Mouse (Mus musculus): ENCODE results near the gene Olfr97. TPM values are rescaled to one million over a fixed set of nuclear protein-coding genes. Genes with fewer than 3 reads are reported as not detected.

Gene Olfr97
- polyA plus RNA-seq, 1 experiment from 2014 or later = not detected

GRCm38 (mm10) chr17:37190711-37191110 lies 46.4 kb downstream of the Olfr97 start:
- DNase-seq (ENCODE audit: low spot score) = peak; percentile 24
- H3K4me2 ChIP-seq (replicated peaks; ENCODE audit: low read depth, low read length) = no peak overlapping the region
- no peak for ATAC-seq
- H3K27ac ChIP-seq (ENCODE audit: low read length) = no peak overlapping the region
- no peak overlapping the region for H3K4me3 ChIP-seq (ENCODE audit: low read depth, low read length)
- no peak for TF ChIP-seq CTCF (IDR thresholded peaks at IDR 0.05)
- no peak for TF ChIP-seq EP300 (IDR thresholded peaks at IDR 0.05)
- H3K27me3 ChIP-seq (replicated peaks; ENCODE audit: insufficient read depth, low read length) = no peaks in the 10 kb centered on the region; the same call in 1 of the 2 replicates
- no peaks in the 10 kb centered on the region for H3K36me3 ChIP-seq (ENCODE audit: insufficient read depth, low read length)
- 41% methylated on average over 2 of the region's 2 CpGs for WGBS
- no peak overlapping the region for H3K9ac ChIP-seq (replicated peaks; ENCODE audit: low read depth)
- no peaks in the 10 kb centered on the region for H3K9me3 ChIP-seq (ENCODE audit: low read length)
- H3K4me1 ChIP-seq (ENCODE audit: insufficient read depth, low read depth, low read length) = no peaks in the 10 kb centered on the region

GRCm38 (mm10) chr17:37185474-37185873 lies 51.7 kb downstream of the Olfr97 start:
- Histone ChIP-seq H3K9me3 (ENCODE audit: low read length) (no peaks in the 10 kb centered on the region), H3K4me1 (ENCODE audit: insufficient read depth, low read depth, low read length) (no peaks in the 10 kb centered on the region), H3K36me3 (ENCODE audit: insufficient read depth, low read length) (no peaks in the 10 kb centered on the region), H3K27ac (ENCODE audit: low read length) (no peak overlapping the region), H3K4me2 (replicated peaks; ENCODE audit: low read depth, low read length) (no peak overlapping the region), H3K4me3 (ENCODE audit: low read depth, low read length) (no peak overlapping the region), H3K9ac (replicated peaks; ENCODE audit: low read depth) (no peak overlapping the region), H3K27me3 (replicated peaks; ENCODE audit: insufficient read depth, low read length) (no peaks in the 10 kb centered on the region)
- TF ChIP-seq CTCF (IDR thresholded peaks at IDR 0.05) = no peak
- TF ChIP-seq EP300 (IDR thresholded peaks at IDR 0.05) = no peak
- DNase-seq (ENCODE audit: low spot score) (no peak), ATAC-seq (no peak)
- WGBS = 32% methylated on average over 6 of the region's 6 CpGs

Other genes starting within 250 kb of the Olfr97 start
- gene H2-M5, start 247.8 kb downstream of the Olfr97 start, polyA plus RNA-seq (2015; fragmentation: Nextera tagmentation; extraction: Ambion mirVana) = 0.13 and 0.21 TPM in 2 replicates
- 35.6 and 44.3 TPM in 2 replicates for gene Zfp57, start 236.2 kb downstream of the Olfr97 start, polyA plus RNA-seq (2015; fragmentation: Nextera tagmentation; extraction: Ambion mirVana)
- gene Mog, start 213.9 kb downstream of the Olfr97 start, polyA plus RNA-seq (2015; fragmentation: Nextera tagmentation; extraction: Ambion mirVana) = 0.07 TPM in 1 of 2 replicates, not detected in the other
- gene Gabbr1, start 191.4 kb downstream of the Olfr97 start, polyA plus RNA-seq (2015; fragmentation: Nextera tagmentation; extraction: Ambion mirVana) = 5.8 and 6.2 TPM in 2 replicates
- gene Olfr90, start 148.8 kb downstream of the Olfr97 start, polyA plus RNA-seq (2015; fragmentation: Nextera tagmentation; extraction: Ambion mirVana) = not detected in 2 replicates
- not detected in 2 replicates for gene Olfr91, start 139.1 kb downstream of the Olfr97 start, polyA plus RNA-seq (2015; fragmentation: Nextera tagmentation; extraction: Ambion mirVana)
- gene Olfr92, start 117.2 kb downstream of the Olfr97 start, polyA plus RNA-seq (2015; fragmentation: Nextera tagmentation; extraction: Ambion mirVana) = not detected in 2 replicates
- gene Olfr93, start 75.8 kb downstream of the Olfr97 start, polyA plus RNA-seq (2015; fragmentation: Nextera tagmentation; extraction: Ambion mirVana) = not detected in 2 replicates
- not detected in 2 replicates for gene Ubd, start 43.4 kb downstream of the Olfr97 start, polyA plus RNA-seq (2015; fragmentation: Nextera tagmentation; extraction: Ambion mirVana)
- gene Olfr94, start 36.3 kb downstream of the Olfr97 start, polyA plus RNA-seq (2015; fragmentation: Nextera tagmentation; extraction: Ambion mirVana) = not detected in 2 replicates
- gene Olfr95, start 24.2 kb downstream of the Olfr97 start, polyA plus RNA-seq (2015; fragmentation: Nextera tagmentation; extraction: Ambion mirVana) = not detected in 2 replicates
- not detected in 2 replicates for gene Olfr96, start 17.2 kb downstream of the Olfr97 start, polyA plus RNA-seq (2015; fragmentation: Nextera tagmentation; extraction: Ambion mirVana)
- not detected in 2 replicates for gene Olfr98, start 26.4 kb upstream of the Olfr97 start, polyA plus RNA-seq (2015; fragmentation: Nextera tagmentation; extraction: Ambion mirVana)
- gene H2-M3, start 32.9 kb upstream of the Olfr97 start, polyA plus RNA-seq (2015; fragmentation: Nextera tagmentation; extraction: Ambion mirVana) = 5.5 and 5.9 TPM in 2 replicates
- not detected in 2 replicates for gene Olfr99, start 46.1 kb upstream of the Olfr97 start, polyA plus RNA-seq (2015; fragmentation: Nextera tagmentation; extraction: Ambion mirVana)
- not detected in 2 replicates for gene Olfr101, start 67.0 kb upstream of the Olfr97 start, polyA plus RNA-seq (2015; fragmentation: Nextera tagmentation; extraction: Ambion mirVana)
- not detected in 2 replicates for gene Olfr102, start 79.7 kb upstream of the Olfr97 start, polyA plus RNA-seq (2015; fragmentation: Nextera tagmentation; extraction: Ambion mirVana)
- gene Olfr103, start 102.4 kb upstream of the Olfr97 start, polyA plus RNA-seq (2015; fragmentation: Nextera tagmentation; extraction: Ambion mirVana) = not detected in 2 replicates
- not detected in 2 replicates for gene Olfr104-ps, start 122.3 kb upstream of the Olfr97 start, polyA plus RNA-seq (2015; fragmentation: Nextera tagmentation; extraction: Ambion mirVana)
- gene Olfr105-ps, start 141.7 kb upstream of the Olfr97 start, polyA plus RNA-seq (2015; fragmentation: Nextera tagmentation; extraction: Ambion mirVana) = not detected in 2 replicates
- gene Olfr106-ps, start 153.1 kb upstream of the Olfr97 start, polyA plus RNA-seq (2015; fragmentation: Nextera tagmentation; extraction: Ambion mirVana) = not detected in 2 replicates
- not detected in 2 replicates for gene Olfr107, start 161.9 kb upstream of the Olfr97 start, polyA plus RNA-seq (2015; fragmentation: Nextera tagmentation; extraction: Ambion mirVana)
- not detected in 2 replicates for gene Olfr108, start 208.2 kb upstream of the Olfr97 start, polyA plus RNA-seq (2015; fragmentation: Nextera tagmentation; extraction: Ambion mirVana)
- gene Olfr109, start 221.6 kb upstream of the Olfr97 start, polyA plus RNA-seq (2015; fragmentation: Nextera tagmentation; extraction: Ambion mirVana) = not detected in 2 replicates
- gene H2-M2, start 246.2 kb upstream of the Olfr97 start, polyA plus RNA-seq (2015; fragmentation: Nextera tagmentation; extraction: Ambion mirVana) = not detected in 2 replicates

Measured in lung, postnatal 0 days (tissue).